Mouse (Mus musculus) kidney, postnatal 0 days (tissue): Measurements from ENCODE around the gene Adcy10. TPM values are rescaled to one million over a fixed set of nuclear protein-coding genes. Genes with fewer than 3 reads are reported as not detected.

Experiments
- ATAC-seq: fragments of 200-750 bp; cut with Nextera tagmentation; replicated peaks from 2 replicates; pipeline ENCODE4 v1.8.0; 2017; ENCODE audit warnings: low read depth, moderate number of reproducible peaks, moderate TSS enrichment, moderate library complexity; ENCODE audit not compliant: low FRiP score
- DNase-seq: peaks from one replicate; pipeline ENCODE4 v3.0.0-alpha.2; 2016; ENCODE audit warnings: low spot score
- H3K27ac ChIP-seq: fragments of 300-500 bp; sonication (generic); 2 replicates; pipeline ENCODE4 v1.5.1; 2014; ENCODE audit warnings: mild to moderate bottlenecking
- H3K27me3 ChIP-seq: fragments of 300-500 bp; sonication (generic); 2 replicates; pipeline ENCODE4 v1.6.1; 2014; ENCODE audit warnings: low read length, mixed read lengths; ENCODE audit not compliant: insufficient read depth
- H3K36me3 ChIP-seq: fragments of 300-500 bp; sonication (generic); 2 replicates; pipeline ENCODE4 v1.6.1; 2014; ENCODE audit warnings: low read length, mixed read lengths; ENCODE audit not compliant: insufficient read depth
- H3K4me1 ChIP-seq: fragments of 300-500 bp; sonication (generic); replicated peaks from 2 replicates; pipeline ENCODE4 v1.6.1; 2014; ENCODE audit warnings: antibody characterized with exemption, low read length, mixed read lengths; ENCODE audit not compliant: insufficient read depth
- H3K4me2 ChIP-seq: fragments of 300-500 bp; sonication (generic); 2 replicates; pipeline ENCODE4 v1.6.1; 2014; ENCODE audit warnings: mild to moderate bottlenecking, low read length, moderate library complexity, mixed read lengths
- H3K4me3 ChIP-seq: fragments of 300-500 bp; sonication (generic); replicated peaks from 2 replicates; pipeline ENCODE4 v1.5.1; 2014; ENCODE audit warnings: low read depth, low read length
- H3K9ac ChIP-seq: fragments of 300-500 bp; sonication (generic); 2 replicates; pipeline ENCODE4 v1.6.1; 2014; ENCODE audit warnings: low read depth, low read length
- H3K9me3 ChIP-seq: fragments of 300-500 bp; sonication (generic); replicated peaks from 2 replicates; pipeline ENCODE4 v1.6.1; 2016; ENCODE audit warnings: low read length, inconsistent platforms, mixed read lengths
- CTCF ChIP-seq: IDR thresholded peaks from 2 replicates; pipeline ENCODE4 v1.5.1; 2016; ENCODE audit warnings: antibody characterized with exemption, low read depth, mild to moderate bottlenecking, moderate library complexity
- WGBS: fragments of 180-500 bp; shearing (Covaris S2); extraction: QIAGEN DNeasy Blood & Tissue Kit; methylation state at CpG from one replicate; pipeline ENCODE4 v1.1.7; 2014; 5-methylcytosine and 5-hydroxymethylcytosine counted together
- polyA plus RNA-seq: library from polyadenylated mRNA; unstranded; fragments of >200 nt; fragmentation: Nextera tagmentation; extraction: Ambion mirVana; gene quantifications from 2 replicates; pipeline ENCODE4 v1.2.1, GENCODE M21; 2015

Gene Adcy10
- polyA plus RNA-seq, 1 experiment from 2014 or later = not detected

- H3K27me3 ChIP-seq = no peaks in the 10 kb centered on the region
- no peak overlapping the region for H3K4me3 ChIP-seq
- peak; percentile 99 for TF ChIP-seq CTCF
- 29% methylated on average over 12 of the region's 12 CpGs for WGBS
- no peaks in the 10 kb centered on the region for H3K36me3 ChIP-seq
- DNase-seq (peak; percentile 93), ATAC-seq (peak; percentile 60)
- no peaks in the 10 kb centered on the region for H3K9me3 ChIP-seq
- H3K4me1 ChIP-seq = 0 out of 2 replicates have a peak, but pooled peaks cover 7% of the 10 kb centered on the region
- no peak overlapping the region for H3K4me2 ChIP-seq
- no peak overlapping the region for H3K27ac ChIP-seq
- H3K9ac ChIP-seq = no peak overlapping the region
Observed at GRCm38 (mm10) chr1:165583529-165584184, 98.7 kb downstream of the Adcy10 start.

GRCm38 (mm10) chr1:165585389-165586104, 100.6 kb downstream of the Adcy10 start:
- no peaks in the 10 kb centered on the region for H3K9me3 ChIP-seq
- WGBS = 60% methylated on average over 14 of the region's 14 CpGs
- H3K36me3 ChIP-seq = no peaks in the 10 kb centered on the region
- H3K4me2 ChIP-seq = no peak overlapping the region
- ATAC-seq (no peak), DNase-seq (no peak)
- no peak for TF ChIP-seq CTCF
- H3K4me1 ChIP-seq = 0 out of 2 replicates have a peak, but pooled peaks cover 10% of the 10 kb centered on the region
- no peaks in the 10 kb centered on the region for H3K27me3 ChIP-seq
- peak overlapping the region; percentile 6; the same call in 1 of the 2 replicates for H3K27ac ChIP-seq
- no peak overlapping the region for H3K9ac ChIP-seq
- no peak overlapping the region for H3K4me3 ChIP-seq

- no peak overlapping the region for H3K9ac ChIP-seq
- no peaks in the 10 kb centered on the region for H3K27me3 ChIP-seq
- no peak overlapping the region for H3K4me3 ChIP-seq
- H3K4me1 ChIP-seq = 0 out of 2 replicates have a peak, but pooled peaks cover 10% of the 10 kb centered on the region
- no peak overlapping the region for H3K27ac ChIP-seq
- TF ChIP-seq CTCF = no peak
- WGBS = 80% methylated on average over 1 of the region's 1 CpGs
- no peak for ATAC-seq
- 0 out of 2 replicates have a peak, but pooled peaks cover 1% of the 10 kb centered on the region for H3K36me3 ChIP-seq
- no peak overlapping the region for H3K4me2 ChIP-seq
- H3K9me3 ChIP-seq = no peaks in the 10 kb centered on the region
- no peak for DNase-seq
Observed at GRCm38 (mm10) chr1:165586366-165586765, 101.4 kb downstream of the Adcy10 start.

- whole genome bisulfite sequencing = 34% methylated on average over 8 of the region's 8 CpGs
- peak; percentile 63 for DNase-seq
- TF ChIP-seq CTCF = no peak
- no peak overlapping the region for H3K4me3 ChIP-seq
- ATAC-seq = no peak
- H3K27me3 ChIP-seq = no peaks in the 10 kb centered on the region
- H3K4me2 ChIP-seq = no peak overlapping the region
- H3K9me3 ChIP-seq = no peaks in the 10 kb centered on the region
- peak overlapping the region; percentile 87 for H3K27ac ChIP-seq
- H3K36me3 ChIP-seq = peaks cover 8% of the 10 kb centered on the region; the same call in 1 of the 2 replicates
- H3K4me1 ChIP-seq = 0 out of 2 replicates have a peak, but pooled peaks cover 10% of the 10 kb centered on the region
- H3K9ac ChIP-seq = 0 out of 2 replicates have a peak overlapping the region, but pooled peaks have one; percentile 27
Observed at GRCm38 (mm10) chr1:165587845-165588244, 102.9 kb downstream of the Adcy10 start.

- Histone ChIP-seq H3K4me1 (0 out of 2 replicates have a peak, but pooled peaks cover 10% of the 10 kb centered on the region), H3K4me3 (no peak overlapping the region), H3K4me2 (peak overlapping the region; percentile 3; the same call in 1 of the 2 replicates), H3K9me3 (no peaks in the 10 kb centered on the region), H3K27me3 (no peaks in the 10 kb centered on the region), H3K27ac (peak overlapping the region; percentile 87), H3K9ac (no peak overlapping the region), H3K36me3 (peaks cover 16% of the 10 kb centered on the region; the same call in 1 of the 2 replicates)
- TF ChIP-seq CTCF = peak; percentile 28; the same call in 1 of the 2 replicates
- ATAC-seq (peak; percentile 71), DNase-seq (peak; percentile 94)
- 15% methylated on average over 10 of the region's 10 CpGs for WGBS
Observed at GRCm38 (mm10) chr1:165589280-165590048, 104.5 kb downstream of the Adcy10 start.

GRCm38 (mm10) chr1:165590760-165591159, 105.8 kb downstream of the Adcy10 start:
- Histone ChIP-seq H3K9me3 (no peaks in the 10 kb centered on the region), H3K4me3 (no peak overlapping the region), H3K4me1 (0 out of 2 replicates have a peak, but pooled peaks cover 10% of the 10 kb centered on the region), H3K36me3 (peaks cover 16% of the 10 kb centered on the region; the same call in 1 of the 2 replicates), H3K9ac (no peak overlapping the region), H3K4me2 (no peak overlapping the region), H3K27ac (peak overlapping the region; percentile 38; the same call in 1 of the 2 replicates), H3K27me3 (no peaks in the 10 kb centered on the region)
- no peak for ATAC-seq
- TF ChIP-seq CTCF = no peak
- DNase-seq = no peak
- 59% methylated on average over 8 of the region's 8 CpGs for WGBS
